Mouse (Mus musculus): ENCODE results near the gene Tm7sf2.

The Tm7sf2 gene

DNA sequence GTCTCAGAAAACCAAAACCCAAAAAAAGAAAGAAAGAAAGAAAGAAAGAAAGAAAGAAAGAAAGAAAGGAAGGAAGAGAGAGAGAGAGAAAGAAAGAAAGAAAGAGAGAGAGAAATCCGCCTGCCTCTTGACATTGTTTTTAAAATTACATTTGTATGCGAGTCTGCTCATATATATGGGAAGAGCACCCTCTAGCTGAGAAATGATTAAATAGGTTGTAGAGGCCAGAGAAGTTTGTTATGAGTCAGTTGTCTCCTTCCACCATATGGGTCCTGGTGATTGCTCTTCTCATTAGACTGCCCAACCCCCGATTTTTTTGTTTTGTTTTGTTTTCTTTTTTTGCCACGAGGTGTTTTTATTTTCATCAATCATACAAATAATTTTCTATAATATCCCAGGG, 24.1 kb downstream of the Tm7sf2 start:
- DNase-seq (ENCODE audit: low read depth) = peak; percentile 86

- no peak for DNase-seq (ENCODE audit: low read depth)
Measured at GRCm38 (mm10) chr19:6042293-6042692, 25.9 kb downstream of the Tm7sf2 start.

DNA sequence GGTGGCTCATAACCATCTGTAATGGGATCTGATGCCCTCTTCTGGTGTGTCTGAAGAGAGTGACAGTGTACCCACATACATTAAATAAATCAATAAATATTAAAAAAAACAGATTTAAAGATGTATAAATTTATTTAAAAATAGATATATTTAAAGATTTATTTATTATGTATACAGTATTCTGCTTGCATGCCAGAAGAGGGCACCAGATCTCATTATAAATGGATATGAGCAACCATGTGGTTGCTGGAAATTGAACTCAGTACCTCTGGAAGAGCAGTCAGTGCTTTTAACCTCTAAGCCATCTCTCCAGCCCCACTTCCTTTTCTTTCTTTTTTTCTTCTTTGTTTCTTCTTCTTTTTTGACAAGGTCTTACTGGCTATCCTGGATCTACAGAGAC, 28.2 kb downstream of the Tm7sf2 start:
- peak; percentile 44 for DNase-seq (ENCODE audit: low read depth)

DNA sequence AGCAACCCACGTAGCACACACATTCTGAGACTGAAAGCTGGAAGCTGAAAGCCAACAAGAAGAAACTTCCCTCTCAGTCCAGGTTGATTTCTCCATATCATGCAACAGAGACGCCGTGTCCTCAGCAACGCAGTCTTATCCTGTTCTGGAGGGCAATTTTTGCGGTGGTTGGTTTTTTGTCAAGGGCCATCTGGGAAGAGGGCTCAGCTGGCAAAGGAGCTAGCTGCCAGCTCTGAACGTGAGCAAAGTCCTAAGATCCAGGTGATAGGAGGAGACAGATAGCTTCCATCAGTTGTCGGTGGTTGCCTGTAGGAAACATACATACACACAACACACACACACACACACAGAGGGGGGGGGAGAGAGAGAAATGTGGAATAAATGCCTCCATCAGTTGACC, 29.8 kb downstream of the Tm7sf2 start:
- no peak for DNase-seq (ENCODE audit: low read depth)

DNA sequence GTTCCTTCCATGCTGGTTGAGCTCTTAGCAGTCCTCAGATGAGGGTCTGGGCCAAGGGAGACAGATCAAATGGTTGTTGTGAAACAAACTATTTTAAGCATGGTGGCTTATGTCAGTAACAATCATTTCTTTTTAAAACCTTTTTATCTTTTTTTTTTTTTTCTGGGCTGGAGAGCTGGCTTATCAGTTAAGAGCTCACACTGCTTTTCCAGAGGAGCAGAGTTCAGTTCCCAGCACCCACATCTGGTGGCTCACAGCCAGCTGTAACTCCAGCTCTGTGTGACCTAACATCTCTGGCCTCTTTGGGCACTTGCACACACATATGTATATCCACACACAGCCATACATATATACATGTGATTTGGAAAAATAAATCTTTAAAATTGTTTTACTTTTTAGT, 30.5 kb downstream of the Tm7sf2 start:
- DNase-seq (ENCODE audit: low read depth) = no peak

- DNase-seq (ENCODE audit: low read depth) = no peak
Measured at GRCm38 (mm10) chr19:6035966-6036585, 32.1 kb downstream of the Tm7sf2 start.

DNA sequence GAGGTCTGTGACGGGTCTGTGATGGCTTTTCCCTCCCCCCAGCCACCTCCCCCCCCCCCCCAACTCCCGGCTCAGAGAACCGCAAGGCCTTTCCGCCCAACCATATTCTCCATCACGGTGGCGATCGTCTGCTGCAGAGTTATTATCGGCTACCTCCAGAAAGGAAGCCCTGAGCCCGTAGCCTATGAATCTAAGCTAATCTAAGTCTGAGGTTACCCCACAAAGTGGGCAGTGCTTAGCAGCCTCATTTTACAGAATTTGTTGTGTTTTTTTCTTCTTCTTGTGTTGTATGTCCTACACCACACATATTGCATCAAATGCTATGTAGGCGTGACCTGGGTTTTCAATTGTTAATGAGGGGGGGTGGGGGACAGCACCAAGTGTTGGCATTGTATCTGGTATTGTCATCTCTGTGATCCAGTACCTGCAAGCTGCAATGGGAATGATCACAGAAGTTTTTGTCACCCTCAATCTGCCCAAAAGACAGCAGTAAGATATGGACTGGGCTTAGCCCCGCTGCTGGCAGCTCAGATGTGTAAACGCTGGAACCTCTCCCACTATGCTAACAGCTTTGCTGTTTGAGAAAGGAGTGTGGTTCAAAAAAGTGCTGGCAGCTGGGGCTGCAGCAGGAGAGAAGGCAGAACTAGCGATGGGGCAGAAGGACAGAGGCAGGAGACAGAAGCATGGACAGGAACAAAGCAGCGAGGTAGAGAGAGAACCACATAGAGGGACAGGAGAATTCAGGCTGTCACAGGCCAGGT, 37.5 kb downstream of the Tm7sf2 start:
- no peak for DNase-seq (ENCODE audit: low read depth)

GRCm38 (mm10) chr19:6029426-6029825, 38.7 kb downstream of the Tm7sf2 start:
- DNase-seq (ENCODE audit: low read depth) = no peak

DNA sequence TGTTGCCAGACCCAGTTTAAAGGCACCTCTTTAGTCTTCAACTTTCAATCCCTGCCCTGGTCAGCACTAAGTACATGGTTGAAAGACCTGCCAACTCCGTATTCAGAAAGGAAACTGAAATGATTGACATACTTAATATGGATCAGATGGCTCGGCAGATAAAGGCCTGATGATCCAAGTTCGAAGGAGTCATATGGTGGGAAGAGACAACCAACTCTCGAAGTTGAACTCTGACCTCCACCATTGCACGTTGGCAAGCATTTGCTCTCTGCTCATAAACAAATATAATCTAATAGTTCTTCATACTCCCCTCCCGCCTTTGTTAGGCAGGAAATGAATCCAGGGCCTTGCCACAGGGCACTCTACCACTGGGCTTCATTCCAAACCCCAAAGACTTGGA, 39.2 kb downstream of the Tm7sf2 start:
- DNase-seq (ENCODE audit: low read depth) = no peak

DNA sequence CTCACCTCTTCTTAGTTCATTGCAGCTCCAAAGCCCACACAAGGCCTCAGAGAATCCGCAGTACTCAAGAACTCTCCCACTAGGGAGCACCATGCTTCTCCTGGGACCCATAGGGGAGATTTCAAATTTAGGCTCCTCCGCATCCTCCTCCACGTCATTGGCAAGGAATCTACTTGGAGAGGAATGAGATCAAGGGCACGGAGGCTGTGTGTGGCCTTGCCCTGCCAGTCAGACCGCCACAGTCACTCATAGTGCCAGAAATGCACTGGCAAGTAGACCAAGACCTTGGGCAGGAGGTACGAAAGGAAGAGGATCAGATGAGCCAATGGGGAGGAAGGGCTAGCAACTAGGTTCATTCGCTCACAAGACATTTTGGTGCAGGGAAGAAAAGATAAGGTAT, 44.2 kb downstream of the Tm7sf2 start:
- DNase-seq (ENCODE audit: low read depth) = no peak

DNA sequence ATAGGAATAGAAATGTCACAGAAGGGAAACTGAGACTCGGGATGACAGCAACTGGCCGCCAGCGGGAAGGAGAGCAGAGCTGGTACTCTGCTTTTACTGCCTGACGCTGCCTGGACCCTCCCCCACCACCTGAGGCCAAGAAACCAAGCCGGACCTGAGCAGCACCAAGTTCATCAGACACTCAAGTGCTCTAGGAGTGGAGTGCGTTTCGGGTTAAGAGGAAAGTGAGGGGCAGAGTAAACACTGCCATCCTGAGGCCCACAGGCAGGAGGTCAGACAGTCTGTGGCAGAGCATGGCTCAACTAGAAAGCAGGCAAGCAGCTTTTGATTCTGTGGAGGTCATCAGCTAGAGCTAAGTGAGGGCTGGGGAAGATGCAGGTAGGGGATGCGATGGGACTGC, 45.1 kb downstream of the Tm7sf2 start:
- no peak for DNase-seq (ENCODE audit: low read depth)

GRCm38 (mm10) chr19:6020276-6020675, 47.9 kb downstream of the Tm7sf2 start:
- DNase-seq (ENCODE audit: low read depth) = peak; percentile 73

DNA sequence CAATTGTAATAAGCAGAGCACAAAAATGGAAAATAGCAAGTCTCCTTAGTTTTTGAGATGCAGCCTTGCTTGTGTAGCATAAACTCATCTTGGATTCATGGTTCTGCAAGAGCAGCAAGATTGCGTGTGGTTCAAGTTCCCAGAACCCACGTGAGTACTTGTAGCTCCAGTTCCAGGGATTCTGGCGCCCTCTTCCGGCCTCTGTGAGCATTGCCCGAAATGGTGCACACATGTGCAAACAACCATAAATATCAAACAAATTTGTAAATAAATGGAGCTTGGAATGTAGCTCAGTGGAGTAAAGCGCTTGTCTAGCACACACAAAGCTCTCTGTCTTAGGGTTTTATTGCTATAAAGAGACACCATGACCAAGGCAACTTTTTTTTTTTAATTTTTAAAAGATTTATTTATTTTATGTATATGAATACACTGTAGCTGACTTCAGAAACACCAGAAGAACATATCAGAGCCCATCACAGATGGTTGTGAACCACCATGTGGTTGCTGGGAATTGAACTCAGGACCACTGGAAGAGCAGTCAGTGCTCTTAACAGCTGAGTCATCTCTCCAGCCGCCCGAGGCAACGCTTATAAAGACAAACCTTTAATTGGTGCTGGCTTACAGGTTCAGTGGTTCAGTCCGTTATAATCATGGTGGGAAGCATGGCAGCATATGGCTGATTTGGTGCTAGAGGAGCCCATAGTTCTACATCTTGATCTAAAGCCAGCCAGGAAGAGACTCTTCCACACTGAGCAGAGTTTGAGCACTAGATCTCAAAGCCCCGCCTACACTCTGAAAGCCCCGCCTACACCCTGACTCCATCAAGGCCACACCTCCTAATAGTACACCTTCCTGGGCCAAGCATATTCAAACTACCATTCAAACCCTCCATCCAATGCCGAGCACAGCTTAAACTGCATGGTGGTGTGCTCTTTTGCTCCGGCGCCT, 49.8 kb downstream of the Tm7sf2 start:
- peak; percentile 95 for DNase-seq (ENCODE audit: low read depth)

- peak; percentile 60 for DNase-seq (ENCODE audit: low read depth)
Measured at GRCm38 (mm10) chr19:6016532-6016931, 51.6 kb downstream of the Tm7sf2 start.

- peak; percentile 72 for DNase-seq (ENCODE audit: low read depth)
Measured at GRCm38 (mm10) chr19:6015511-6016315, 52.5 kb downstream of the Tm7sf2 start, which contains the start of gene Capn1. TSS of gene Capn1 (minus strand) at chr19:6015897.

- DNase-seq (ENCODE audit: low read depth) = peak; percentile 74
Measured at GRCm38 (mm10) chr19:6014991-6015510, 53.1 kb downstream of the Tm7sf2 start.

DNA sequence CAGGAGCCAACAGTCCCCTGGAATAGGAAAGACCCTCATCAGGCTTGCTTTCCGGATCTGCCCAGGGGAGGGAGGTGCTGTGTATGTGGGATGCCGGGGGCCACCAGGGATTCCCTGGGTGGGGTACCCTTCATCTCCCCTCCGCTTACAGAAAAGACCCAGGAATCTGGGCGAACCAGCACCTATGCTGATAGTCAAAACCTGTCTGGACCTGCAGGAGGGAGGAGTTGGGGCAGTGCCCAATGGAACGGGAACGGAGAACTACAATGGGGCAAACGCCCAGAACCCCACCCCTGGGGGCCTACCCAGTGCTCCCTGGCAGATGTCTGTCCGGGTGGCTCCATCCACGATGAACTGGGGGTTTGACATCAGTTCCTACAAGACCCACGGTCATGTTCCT, 54.5 kb downstream of the Tm7sf2 start:
- DNase-seq (ENCODE audit: low read depth) = no peak

All from 416B (cell line).